Mouse (Mus musculus) heart, embryonic 13.5 days (tissue): ENCODE results near the gene Pla2g3. TPM values are rescaled to one million over a fixed set of nuclear protein-coding genes. Genes with fewer than 3 reads are reported as not detected.

Experiments
- ATAC-seq: fragments of 200-750 bp; cut with Nextera tagmentation; 2 replicates; pipeline ENCODE4 v1.8.0; 2017; ENCODE audit warnings: moderate TSS enrichment; ENCODE audit not compliant: insufficient number of reproducible peaks, low FRiP score, low TSS enrichment; ENCODE audit errors: extremely low read depth
- H3K27ac ChIP-seq: fragments of 300-500 bp; sonication (generic); replicated peaks from 2 replicates; pipeline ENCODE4 v1.5.1; 2015; ENCODE audit warnings: moderate library complexity, mild to moderate bottlenecking, inconsistent platforms
- H3K27me3 ChIP-seq: fragments of 300-500 bp; sonication (generic); replicated peaks from 2 replicates; pipeline ENCODE4 v1.6.1; 2015; ENCODE audit warnings: mild to moderate bottlenecking, inconsistent platforms
- H3K36me3 ChIP-seq: fragments of 300-500 bp; sonication (generic); 2 replicates; pipeline ENCODE4 v1.6.1; 2015; ENCODE audit warnings: mild to moderate bottlenecking, inconsistent platforms
- H3K4me1 ChIP-seq: fragments of 300-500 bp; sonication (generic); 2 replicates; pipeline ENCODE4 v1.6.1; 2015; ENCODE audit warnings: inconsistent platforms
- H3K4me2 ChIP-seq: fragments of 300-500 bp; sonication (generic); 2 replicates; pipeline ENCODE4 v1.6.1; 2015; ENCODE audit warnings: inconsistent platforms, mild to moderate bottlenecking, moderate library complexity
- H3K4me3 ChIP-seq: fragments of 300-500 bp; sonication (generic); 2 replicates; pipeline ENCODE4 v1.5.1; 2015; ENCODE audit warnings: moderate library complexity, mild to moderate bottlenecking, inconsistent platforms
- H3K9ac ChIP-seq: fragments of 300-500 bp; sonication (generic); 2 replicates; pipeline ENCODE4 v1.6.1; 2015; ENCODE audit warnings: inconsistent platforms, mild to moderate bottlenecking, moderate library complexity
- H3K9me3 ChIP-seq: fragments of 300-500 bp; sonication (generic); 2 replicates; pipeline ENCODE4 v1.6.1; 2016; ENCODE audit warnings: inconsistent platforms
- WGBS: fragments of 180-500 bp; shearing (Covaris S2); methylation state at CpG from one replicate; pipeline ENCODE4 v1.1.7; 2015; ENCODE audit warnings: mixed read lengths; 5-methylcytosine and 5-hydroxymethylcytosine counted together
- polyA plus RNA-seq: library from polyadenylated mRNA; unstranded; fragments of >200 nt; fragmentation: Nextera tagmentation; extraction: Ambion mirVana; gene quantifications from 2 replicates; pipeline ENCODE4 v1.2.1, GENCODE M21; 2015

Gene Pla2g3
- polyA plus RNA-seq, 1 experiment from 2014 or later: 0.16 TPM

DNA sequence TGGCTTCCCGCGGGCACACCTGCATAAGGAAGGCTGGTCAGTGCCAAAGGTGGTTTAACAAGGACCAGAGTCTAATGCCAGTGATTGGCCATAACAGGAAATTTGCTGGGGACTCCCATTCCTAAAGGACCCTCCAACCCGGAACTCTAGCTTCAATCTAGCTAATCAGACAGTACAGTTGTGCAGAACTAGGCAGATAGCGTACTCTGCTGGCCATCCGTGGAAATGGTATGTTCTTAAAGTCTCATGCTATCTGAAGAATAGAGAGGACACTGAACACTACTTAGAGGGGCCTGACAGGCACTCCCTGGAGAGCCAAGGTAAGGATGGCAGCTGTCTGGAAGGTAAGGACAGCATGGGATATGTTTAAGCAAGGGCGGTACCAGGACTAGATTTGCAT is 43.5 kb downstream of the Pla2g3 start:
- Histone ChIP-seq H3K4me3 (no peak overlapping the region), H3K9me3 (no peaks in the 10 kb centered on the region), H3K27ac (no peak overlapping the region), H3K9ac (no peak overlapping the region), H3K4me2 (no peak overlapping the region), H3K4me1 (peaks cover 36% of the 10 kb centered on the region), H3K36me3 (peaks cover 87% of the 10 kb centered on the region), H3K27me3 (no peaks in the 10 kb centered on the region)
- WGBS: 74% methylated on average over 6 of the region's 6 CpGs
- no peak for ATAC-seq

DNA sequence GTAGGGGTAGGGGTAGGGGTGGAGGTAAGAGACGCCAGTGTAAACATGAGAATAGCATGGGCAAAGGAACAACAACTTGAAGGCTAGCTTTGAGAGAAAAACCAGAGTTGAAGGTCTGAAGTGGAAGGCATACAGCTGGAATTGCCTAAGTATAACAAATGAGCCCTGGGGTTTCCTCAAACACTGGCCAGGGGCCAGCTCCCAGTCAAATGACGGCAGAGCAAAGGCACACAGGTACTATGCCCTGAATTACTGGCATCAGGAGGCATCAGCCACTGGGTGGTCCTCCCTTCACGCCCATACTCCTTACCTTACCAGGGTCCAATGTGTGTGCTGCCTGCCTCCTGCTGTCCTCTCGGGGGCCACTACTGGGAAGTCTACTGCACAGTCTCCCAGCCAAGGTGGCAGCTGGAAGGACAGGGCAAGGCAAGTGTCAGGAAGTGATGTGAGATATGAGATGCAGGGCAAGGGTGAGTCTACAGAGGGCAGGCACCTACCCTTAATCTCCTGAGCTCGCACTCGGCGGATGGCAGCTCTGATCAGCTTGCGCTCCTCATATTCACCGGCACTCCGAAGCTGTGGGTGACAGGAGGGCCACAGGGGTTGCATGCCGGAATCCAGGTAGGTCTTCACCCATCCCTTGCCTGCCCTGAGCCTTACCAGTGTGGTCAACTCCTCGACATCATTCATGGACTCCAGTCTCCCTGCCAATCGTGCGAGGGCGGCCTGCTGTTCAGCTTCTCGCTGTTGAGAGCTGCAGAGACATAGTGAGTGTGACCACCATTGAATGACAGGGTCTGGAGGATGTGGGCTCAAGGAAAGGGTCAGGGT is 44.2 kb downstream of the Pla2g3 start:
- H3K4me2 ChIP-seq: no peak overlapping the region
- ATAC-seq: no peak
- H3K27me3 ChIP-seq: no peaks in the 10 kb centered on the region
- H3K27ac ChIP-seq: no peak overlapping the region
- WGBS: 82% methylated on average over 16 of the region's 16 CpGs
- no peak overlapping the region; the same call in 1 of the 2 replicates for H3K9ac ChIP-seq
- H3K36me3 ChIP-seq: peaks cover 87% of the 10 kb centered on the region
- H3K9me3 ChIP-seq: no peaks in the 10 kb centered on the region
- peaks cover 36% of the 10 kb centered on the region for H3K4me1 ChIP-seq
- no peak overlapping the region for H3K4me3 ChIP-seq

DNA sequence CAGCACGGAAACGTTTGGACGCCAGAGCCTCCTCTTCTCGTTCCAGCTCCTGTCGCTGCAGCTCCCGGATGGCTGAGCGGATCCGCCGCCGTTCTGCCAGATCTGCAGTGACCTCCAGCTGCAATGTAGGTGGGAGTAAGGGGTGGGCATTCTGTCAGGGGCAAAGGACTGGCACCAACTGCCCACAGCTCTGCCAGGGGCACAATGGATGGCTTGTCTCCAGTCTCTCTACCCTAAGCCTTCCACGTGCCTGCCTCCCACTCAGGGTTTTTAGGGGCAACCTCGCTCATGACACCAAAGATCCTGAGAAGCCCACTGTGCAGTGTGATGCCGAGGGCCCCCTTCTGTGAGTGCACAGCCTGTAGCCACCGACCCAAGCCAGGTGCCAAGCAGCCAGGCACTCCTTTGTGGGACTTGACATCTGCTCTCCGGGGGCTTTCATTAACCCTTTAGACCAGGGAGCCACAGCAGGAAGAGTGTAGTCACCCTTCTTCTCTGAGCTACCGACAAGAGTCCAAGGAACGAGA is 45.4 kb downstream of the Pla2g3 start:
- no peak overlapping the region for H3K4me3 ChIP-seq
- peaks cover 78% of the 10 kb centered on the region for H3K36me3 ChIP-seq
- peaks cover 36% of the 10 kb centered on the region for H3K4me1 ChIP-seq
- H3K4me2 ChIP-seq: no peak overlapping the region
- no peaks in the 10 kb centered on the region for H3K9me3 ChIP-seq
- H3K27me3 ChIP-seq: no peaks in the 10 kb centered on the region
- H3K27ac ChIP-seq: no peak overlapping the region
- H3K9ac ChIP-seq: 0 out of 2 replicates have a peak overlapping the region, but pooled peaks have one; percentile 44
- ATAC-seq: no peak
- 90% methylated on average over 17 of the region's 17 CpGs for WGBS

DNA sequence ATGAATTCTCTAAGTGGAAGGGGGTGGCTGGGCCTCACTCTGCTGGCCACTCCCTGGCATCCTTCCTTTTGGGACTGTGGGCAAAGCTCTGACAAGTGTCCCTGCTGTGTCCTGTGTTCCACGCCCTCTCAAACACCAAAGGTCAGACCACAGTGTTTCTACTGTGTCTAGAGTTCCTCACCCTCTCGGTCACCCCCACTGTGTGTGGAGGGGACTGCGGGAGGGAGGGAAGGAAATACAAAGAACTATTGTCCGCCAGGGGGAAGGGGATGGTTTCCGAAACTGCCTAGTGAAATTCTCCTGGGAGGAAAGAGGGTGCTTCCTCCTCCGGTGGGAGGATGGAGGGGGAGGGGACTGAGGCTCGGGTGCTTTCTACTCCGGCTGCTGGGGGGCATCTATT is 46.9 kb downstream of the Pla2g3 start:
- Histone ChIP-seq H3K9me3 (no peaks in the 10 kb centered on the region), H3K9ac (peak overlapping the region; percentile 87; the same call in 1 of the 2 replicates), H3K27ac (peak overlapping the region; percentile 97), H3K4me3 (peak overlapping the region; percentile 74), H3K4me1 (peaks cover 41% of the 10 kb centered on the region), H3K36me3 (peaks cover 63% of the 10 kb centered on the region), H3K27me3 (no peaks in the 10 kb centered on the region), H3K4me2 (peak overlapping the region; percentile 85)
- 22% methylated on average over 8 of the region's 8 CpGs for WGBS
- no peak for ATAC-seq

DNA sequence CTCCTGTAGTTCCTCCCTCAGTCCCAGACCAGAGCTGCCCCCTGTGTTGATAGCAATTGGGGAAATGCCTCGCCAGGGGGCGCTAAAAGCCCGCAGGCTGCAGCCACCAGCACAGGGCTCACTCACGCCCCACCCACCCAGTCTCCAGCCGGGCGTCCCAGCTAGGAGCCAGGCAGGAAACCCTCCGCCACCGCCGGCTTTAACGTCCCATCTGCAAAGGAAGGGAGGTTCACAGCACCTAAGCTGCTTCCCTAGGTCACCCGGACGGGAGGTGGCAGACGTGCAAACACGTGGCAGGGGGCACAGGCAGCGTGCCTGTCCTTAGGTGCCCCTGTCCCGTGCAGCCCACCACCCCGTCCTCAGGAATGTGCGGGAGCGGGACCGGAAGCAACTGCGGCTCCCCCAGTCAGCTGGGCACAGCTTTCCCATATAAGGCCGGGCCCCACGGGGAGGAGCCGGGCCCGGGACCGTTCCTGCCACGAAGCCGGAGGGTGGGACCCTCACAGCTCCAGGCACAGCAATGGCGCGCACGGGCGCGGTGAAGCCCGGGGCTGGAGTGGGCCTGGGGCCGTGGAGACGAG is 47.4 kb downstream of the Pla2g3 start:
- H3K4me3 ChIP-seq: peak overlapping the region; percentile 74
- H3K9me3 ChIP-seq: no peaks in the 10 kb centered on the region
- peak overlapping the region; percentile 97 for H3K27ac ChIP-seq
- H3K4me2 ChIP-seq: peak overlapping the region; percentile 85
- peaks cover 57% of the 10 kb centered on the region for H3K36me3 ChIP-seq
- peak overlapping the region; percentile 87 for H3K9ac ChIP-seq
- no peaks in the 10 kb centered on the region for H3K27me3 ChIP-seq
- peak; percentile 75 for ATAC-seq
- H3K4me1 ChIP-seq: peaks cover 41% of the 10 kb centered on the region
- WGBS: under 1% methylated on average over 36 of the region's 36 CpGs

DNA sequence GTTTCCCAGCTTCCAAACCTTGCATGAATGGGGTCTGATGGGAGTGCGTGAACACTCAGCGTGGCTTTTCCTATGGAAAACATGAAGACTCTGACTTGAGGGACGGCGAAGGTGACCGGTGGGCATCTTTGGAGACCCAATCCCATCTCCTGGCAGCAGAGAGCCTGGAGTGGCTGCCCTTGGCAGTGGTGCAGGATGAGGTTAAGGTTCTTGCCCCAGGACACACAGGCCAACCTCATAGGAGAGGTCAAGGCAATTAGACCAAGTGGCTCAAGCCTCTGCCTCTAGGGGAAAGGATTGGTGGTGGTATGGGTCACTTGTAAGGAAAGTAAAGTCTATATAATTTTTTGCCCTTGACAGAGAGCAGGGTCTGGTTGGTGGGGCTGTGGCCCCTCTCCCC is 48.0 kb downstream of the Pla2g3 start:
- Histone ChIP-seq H3K9me3 (no peaks in the 10 kb centered on the region), H3K27me3 (no peaks in the 10 kb centered on the region), H3K27ac (peak overlapping the region; percentile 97), H3K4me1 (peaks cover 41% of the 10 kb centered on the region), H3K36me3 (peaks cover 52% of the 10 kb centered on the region), H3K4me3 (peak overlapping the region; percentile 74), H3K4me2 (peak overlapping the region; percentile 85), H3K9ac (peak overlapping the region; percentile 87)
- 31% methylated on average over 5 of the region's 5 CpGs for WGBS
- ATAC-seq: no peak

DNA sequence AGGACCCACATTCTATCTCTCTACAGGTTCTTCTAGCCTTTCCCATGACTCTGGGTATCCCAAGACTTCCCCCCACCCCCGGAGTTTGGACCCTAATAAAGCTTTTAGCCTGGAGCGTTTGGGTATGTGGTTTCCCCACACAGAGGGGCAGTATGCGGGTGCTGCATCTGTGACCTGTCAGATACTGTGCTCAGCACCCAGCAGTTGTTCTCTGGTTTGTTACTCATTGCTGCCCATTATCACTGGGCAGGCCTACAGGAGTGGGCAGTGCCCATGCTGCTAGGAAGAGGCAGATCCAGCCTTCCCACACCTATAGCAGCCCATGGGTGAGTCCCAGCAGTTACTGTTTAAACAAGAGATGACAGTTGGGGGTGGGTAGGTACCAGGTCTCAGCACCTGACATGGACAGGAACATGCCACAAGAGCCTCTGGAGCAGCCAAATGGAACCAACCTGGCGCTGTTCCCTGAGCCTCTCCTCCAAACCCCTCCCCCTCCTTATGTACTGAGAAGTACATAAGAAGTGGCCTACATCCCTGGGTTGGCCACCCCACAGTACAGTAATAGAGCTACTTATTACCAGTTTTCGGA is 48.8 kb downstream of the Pla2g3 start:
- Histone ChIP-seq H3K27me3 (no peaks in the 10 kb centered on the region), H3K4me2 (peak overlapping the region; percentile 85), H3K9me3 (no peaks in the 10 kb centered on the region), H3K9ac (peak overlapping the region; percentile 87), H3K4me3 (peak overlapping the region; percentile 74), H3K27ac (peak overlapping the region; percentile 97), H3K36me3 (peaks cover 44% of the 10 kb centered on the region), H3K4me1 (peaks cover 41% of the 10 kb centered on the region)
- ATAC-seq: no peak
- WGBS: 87% methylated on average over 5 of the region's 5 CpGs

DNA sequence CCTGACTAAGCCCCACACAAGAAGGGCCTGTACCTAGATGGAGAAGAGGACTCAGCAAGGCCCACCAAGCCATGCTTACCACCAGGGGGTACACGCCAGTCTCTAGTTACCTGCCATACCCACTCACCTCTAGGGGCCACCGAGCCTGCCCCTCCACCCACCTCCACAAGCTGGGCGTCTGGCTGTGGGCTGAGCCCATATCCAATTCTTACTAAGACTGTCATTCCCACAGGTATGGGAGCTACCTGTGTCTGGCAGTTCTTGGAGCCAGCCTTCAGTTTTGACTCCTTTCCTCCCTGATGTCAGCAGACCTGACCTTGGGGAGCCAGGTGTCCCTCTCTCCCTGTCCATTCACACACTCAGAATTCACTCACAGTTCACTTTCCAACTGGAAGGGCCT is 49.6 kb downstream of the Pla2g3 start:
- Histone ChIP-seq H3K27ac (peak overlapping the region; percentile 67), H3K9me3 (no peaks in the 10 kb centered on the region), H3K9ac (peak overlapping the region; percentile 87), H3K27me3 (no peaks in the 10 kb centered on the region), H3K4me2 (peak overlapping the region; percentile 85), H3K36me3 (peaks cover 35% of the 10 kb centered on the region), H3K4me1 (peaks cover 41% of the 10 kb centered on the region), H3K4me3 (peak overlapping the region; percentile 74)
- WGBS: 67% methylated on average over 3 of the region's 3 CpGs
- no peak for ATAC-seq

DNA sequence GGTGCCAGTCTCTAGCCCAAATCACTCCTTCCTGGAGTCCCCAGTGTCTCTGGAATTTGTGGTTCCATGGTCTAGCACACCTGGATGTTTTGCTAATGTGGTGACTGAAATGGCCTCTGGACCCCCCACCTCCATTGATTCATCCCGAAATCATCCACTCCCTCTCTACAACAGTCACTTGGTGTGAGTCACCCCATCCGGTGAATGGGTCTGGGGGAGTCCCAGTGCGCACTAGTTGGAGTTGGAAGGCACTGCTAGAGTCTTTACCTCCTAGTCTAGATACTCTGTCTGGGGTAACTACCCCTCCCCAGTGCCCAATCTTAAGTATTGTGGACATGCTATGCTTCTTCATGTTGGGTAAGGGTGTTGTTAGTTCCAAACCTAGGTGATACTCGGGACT is 50.3 kb downstream of the Pla2g3 start:
- no peaks in the 10 kb centered on the region for H3K9me3 ChIP-seq
- H3K4me1 ChIP-seq: peaks cover 46% of the 10 kb centered on the region
- H3K36me3 ChIP-seq: peaks cover 29% of the 10 kb centered on the region
- WGBS: 39% methylated on average over 4 of the region's 4 CpGs
- peak overlapping the region; percentile 67 for H3K27ac ChIP-seq
- peak overlapping the region; percentile 74 for H3K4me3 ChIP-seq
- H3K9ac ChIP-seq: peak overlapping the region; percentile 87
- ATAC-seq: no peak
- H3K27me3 ChIP-seq: no peaks in the 10 kb centered on the region
- peak overlapping the region; percentile 85 for H3K4me2 ChIP-seq

DNA sequence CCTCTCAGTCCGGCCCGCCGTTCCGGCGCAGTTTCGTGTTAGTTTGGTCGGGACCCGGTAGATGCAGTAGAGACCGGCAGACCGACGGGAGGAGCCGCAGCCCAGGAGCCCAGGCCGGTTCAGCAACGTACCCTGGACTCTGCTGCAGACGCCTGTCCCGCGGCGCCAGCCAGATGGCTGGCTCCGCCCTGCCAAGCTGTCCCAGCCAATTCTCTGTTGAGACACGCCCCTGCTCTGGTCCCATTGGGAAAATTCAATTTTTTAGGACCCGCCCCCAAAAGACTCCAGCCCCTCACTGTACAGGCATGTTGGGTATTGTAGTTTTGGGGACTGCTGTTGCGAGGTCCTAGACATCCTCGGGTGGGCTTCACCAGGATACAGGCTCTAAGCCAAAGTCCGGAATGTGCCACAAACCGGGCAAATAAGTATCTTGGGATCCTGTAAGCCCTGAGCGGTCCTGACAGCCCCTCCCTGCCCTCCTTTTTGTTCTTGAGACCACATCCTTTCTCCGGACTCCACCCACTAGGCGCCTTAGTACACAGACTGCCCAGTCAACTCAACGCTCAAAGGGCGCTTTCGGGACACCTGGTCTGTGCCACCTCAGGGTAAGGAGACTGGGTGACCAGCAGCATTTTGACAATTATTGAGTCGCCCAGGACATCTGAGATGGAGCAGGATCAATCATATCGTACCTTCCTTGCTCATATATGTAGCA is 51.2 kb downstream of the Pla2g3 start:
- peak; percentile 78 for ATAC-seq
- Histone ChIP-seq H3K4me1 (peaks cover 49% of the 10 kb centered on the region), H3K9me3 (0 out of 2 replicates have a peak, but pooled peaks cover 1% of the 10 kb centered on the region), H3K27me3 (no peaks in the 10 kb centered on the region), H3K9ac (peak overlapping the region; percentile 87), H3K4me2 (peak overlapping the region; percentile 85), H3K4me3 (peak overlapping the region; percentile 74), H3K27ac (peak overlapping the region; percentile 67; the same call in 1 of the 2 replicates), H3K36me3 (peaks cover 20% of the 10 kb centered on the region)
- WGBS: 5% methylated on average over 33 of the region's 33 CpGs

DNA sequence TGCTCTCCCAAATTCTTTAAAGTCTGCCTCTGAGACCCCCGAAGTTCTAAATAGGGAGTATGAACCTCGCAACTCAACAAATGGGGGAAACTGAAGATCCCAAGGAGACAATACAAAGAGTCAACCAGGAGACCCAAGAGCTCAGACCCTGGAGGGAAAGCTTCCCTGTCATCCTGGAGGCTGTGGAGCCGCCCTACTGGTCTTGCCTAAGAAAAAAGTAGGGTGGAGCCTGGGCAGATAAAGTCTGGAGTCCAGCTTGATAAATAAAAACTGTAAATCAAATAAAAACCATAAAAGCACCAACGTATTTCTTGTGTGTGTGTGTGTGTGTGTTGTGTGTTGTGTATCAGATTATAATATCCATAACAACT is 51.7 kb downstream of the Pla2g3 start:
- H3K4me3 ChIP-seq: peak overlapping the region; percentile 74
- peak overlapping the region; percentile 77 for H3K9ac ChIP-seq
- H3K36me3 ChIP-seq: peaks cover 14% of the 10 kb centered on the region
- no peaks in the 10 kb centered on the region for H3K27me3 ChIP-seq
- H3K27ac ChIP-seq: no peak overlapping the region
- 0 out of 2 replicates have a peak, but pooled peaks cover 7% of the 10 kb centered on the region for H3K9me3 ChIP-seq
- H3K4me1 ChIP-seq: peaks cover 46% of the 10 kb centered on the region
- peak overlapping the region; percentile 85 for H3K4me2 ChIP-seq
- 70% methylated on average over 4 of the region's 4 CpGs for WGBS
- no peak for ATAC-seq
